Mouse (Mus musculus) heart, embryonic 11.5 days (tissue): ENCODE data around the gene Ecpas. TPM values are rescaled to one million over a fixed set of nuclear protein-coding genes. Genes with fewer than 3 reads are reported as not detected.

Source experiments
- ATAC-seq: fragments of 200-750 bp; cut with Nextera tagmentation; replicated peaks from 2 replicates; pipeline ENCODE4 v1.8.0; 2017; ENCODE audit warnings: moderate library complexity; ENCODE audit not compliant: insufficient number of reproducible peaks, low FRiP score, low TSS enrichment
- H3K27ac ChIP-seq: fragments of 300-500 bp; sonication (generic); 2 replicates; pipeline ENCODE4 v1.5.1; 2014; ENCODE audit warnings: mild to moderate bottlenecking, low read depth, low read length
- H3K27me3 ChIP-seq: fragments of 300-500 bp; sonication (generic); 2 replicates; pipeline ENCODE4 v1.6.1; 2014; ENCODE audit warnings: mild to moderate bottlenecking, low read length, mixed read lengths; ENCODE audit not compliant: control insufficient read depth, insufficient read depth
- H3K36me3 ChIP-seq: fragments of 300-500 bp; sonication (generic); 2 replicates; pipeline ENCODE4 v1.6.1; 2014; ENCODE audit warnings: mild to moderate bottlenecking, low read length, moderate library complexity, mixed read lengths; ENCODE audit not compliant: control insufficient read depth, insufficient read depth
- H3K4me1 ChIP-seq: fragments of 300-500 bp; sonication (generic); 2 replicates; pipeline ENCODE4 v1.6.1; 2014; ENCODE audit warnings: low read length; ENCODE audit not compliant: control insufficient read depth, insufficient read depth
- H3K4me2 ChIP-seq: fragments of 300-500 bp; sonication (generic); 2 replicates; pipeline ENCODE4 v1.6.1; 2014; ENCODE audit warnings: mild to moderate bottlenecking, moderate library complexity
- H3K4me3 ChIP-seq: fragments of 300-500 bp; sonication (generic); 2 replicates; pipeline ENCODE4 v1.5.1; 2014; ENCODE audit warnings: low read depth, low read length
- H3K9ac ChIP-seq: fragments of 300-500 bp; sonication (generic); 2 replicates; pipeline ENCODE4 v1.6.1; 2014; ENCODE audit warnings: mild to moderate bottlenecking, low read depth, low read length, moderate library complexity
- H3K9me3 ChIP-seq: fragments of 300-500 bp; sonication (generic); replicated peaks from 2 replicates; pipeline ENCODE4 v1.6.1; 2016; ENCODE audit warnings: low read length; ENCODE audit not compliant: control insufficient read depth
- WGBS: fragments of 180-500 bp; shearing (Covaris S2); extraction: QIAGEN DNeasy Blood & Tissue Kit; methylation state at CpG from one replicate; pipeline ENCODE4 v1.1.7; 2014; ENCODE audit not compliant: insufficient replicate concordance; 5-methylcytosine and 5-hydroxymethylcytosine counted together
- polyA plus RNA-seq: library from polyadenylated mRNA; unstranded; fragments of >200 nt; fragmentation: Nextera tagmentation; extraction: Ambion mirVana; gene quantifications from 2 replicates; pipeline ENCODE4 v1.2.1, GENCODE M21; 2014

Ecpas gene
- polyA plus RNA-seq, 1 experiment from 2014 or later, result 28.4 TPM

DNA sequence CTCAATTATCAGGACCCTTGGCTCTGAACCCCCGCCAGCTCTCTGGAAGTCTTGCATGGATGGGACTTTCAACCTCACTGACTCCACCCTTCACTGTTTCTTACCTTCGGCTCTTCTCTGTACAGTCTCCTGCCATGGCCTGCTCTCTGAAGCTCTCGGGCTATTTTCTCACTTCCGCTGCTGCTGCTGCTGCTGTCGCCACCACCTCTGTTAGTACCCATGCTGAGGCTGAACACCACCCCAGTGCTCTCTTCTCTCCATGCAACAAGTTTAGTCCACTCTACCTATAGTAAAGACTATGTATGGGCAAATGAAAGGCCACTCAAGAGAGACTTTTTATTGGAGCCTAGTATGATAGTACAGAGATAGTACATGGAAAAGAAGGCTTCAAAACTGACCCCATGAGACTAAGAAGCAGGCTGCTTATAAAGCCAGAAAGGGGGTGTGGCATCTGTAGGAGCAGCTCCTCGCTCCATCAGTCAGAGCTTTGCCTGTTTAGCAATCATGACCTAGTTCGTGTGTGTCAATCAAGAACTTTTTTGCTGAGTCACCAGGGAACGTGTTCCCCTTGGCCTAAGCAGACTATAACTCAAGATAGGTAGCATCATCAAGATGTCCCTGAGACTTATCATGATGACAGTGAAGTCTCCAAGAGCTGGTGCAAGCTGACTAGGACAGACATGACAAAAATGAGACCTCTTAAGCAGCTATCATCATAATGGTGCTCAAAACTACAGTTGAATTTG is 2.7 kb upstream of the Ecpas start:
- ATAC-seq, result no peak
- no peak overlapping the region for H3K27ac ChIP-seq
- no peak overlapping the region for H3K4me3 ChIP-seq
- no peaks in the 10 kb centered on the region for H3K27me3 ChIP-seq
- peaks cover 6% of the 10 kb centered on the region for H3K4me1 ChIP-seq
- H3K9me3 ChIP-seq, result no peaks in the 10 kb centered on the region
- no peaks in the 10 kb centered on the region for H3K36me3 ChIP-seq
- no peak overlapping the region for H3K4me2 ChIP-seq
- WGBS, result 63% methylated on average over 8 of the region's 8 CpGs
- H3K9ac ChIP-seq, result no peak overlapping the region

DNA sequence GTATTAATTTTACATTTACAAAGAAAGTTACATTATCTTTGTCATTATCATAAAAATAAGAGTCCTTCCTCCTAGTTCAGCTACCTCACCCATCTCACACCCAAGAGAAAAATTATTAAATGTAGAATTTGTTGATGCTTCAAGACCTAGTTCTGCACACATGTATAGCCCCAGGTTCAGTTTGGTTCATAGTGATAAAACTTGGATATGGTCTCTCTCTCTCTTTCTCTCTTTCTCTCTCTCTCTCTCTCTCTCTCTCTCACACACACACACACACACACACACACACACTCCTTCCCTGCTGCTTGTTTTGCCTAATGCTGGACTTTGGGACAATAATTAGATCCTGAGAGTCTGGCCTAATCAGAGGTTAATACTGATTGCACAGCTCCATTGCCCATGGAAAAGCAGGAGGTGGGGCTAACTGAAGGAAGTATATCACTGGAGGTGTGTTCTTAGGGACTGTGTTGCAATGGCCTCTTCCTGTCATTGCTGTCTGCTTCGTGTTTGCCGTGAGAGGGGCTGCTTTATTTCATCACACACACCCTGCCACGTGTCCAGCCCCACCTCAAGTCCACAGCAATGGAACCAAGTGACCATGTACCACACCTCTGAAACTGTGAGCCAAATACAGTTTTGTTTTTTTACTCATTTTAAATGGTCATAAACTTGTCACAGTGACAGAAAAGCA is 932 bp upstream of the Ecpas start:
- 34% methylated on average over 3 of the region's 3 CpGs for WGBS
- Histone ChIP-seq H3K27ac (no peak overlapping the region), H3K9ac (no peak overlapping the region), H3K4me2 (peak overlapping the region; percentile 82), H3K4me3 (no peak overlapping the region), H3K4me1 (peaks cover 9% of the 10 kb centered on the region), H3K9me3 (no peaks in the 10 kb centered on the region), H3K36me3 (no peaks in the 10 kb centered on the region), H3K27me3 (no peaks in the 10 kb centered on the region)
- no peak for ATAC-seq

DNA sequence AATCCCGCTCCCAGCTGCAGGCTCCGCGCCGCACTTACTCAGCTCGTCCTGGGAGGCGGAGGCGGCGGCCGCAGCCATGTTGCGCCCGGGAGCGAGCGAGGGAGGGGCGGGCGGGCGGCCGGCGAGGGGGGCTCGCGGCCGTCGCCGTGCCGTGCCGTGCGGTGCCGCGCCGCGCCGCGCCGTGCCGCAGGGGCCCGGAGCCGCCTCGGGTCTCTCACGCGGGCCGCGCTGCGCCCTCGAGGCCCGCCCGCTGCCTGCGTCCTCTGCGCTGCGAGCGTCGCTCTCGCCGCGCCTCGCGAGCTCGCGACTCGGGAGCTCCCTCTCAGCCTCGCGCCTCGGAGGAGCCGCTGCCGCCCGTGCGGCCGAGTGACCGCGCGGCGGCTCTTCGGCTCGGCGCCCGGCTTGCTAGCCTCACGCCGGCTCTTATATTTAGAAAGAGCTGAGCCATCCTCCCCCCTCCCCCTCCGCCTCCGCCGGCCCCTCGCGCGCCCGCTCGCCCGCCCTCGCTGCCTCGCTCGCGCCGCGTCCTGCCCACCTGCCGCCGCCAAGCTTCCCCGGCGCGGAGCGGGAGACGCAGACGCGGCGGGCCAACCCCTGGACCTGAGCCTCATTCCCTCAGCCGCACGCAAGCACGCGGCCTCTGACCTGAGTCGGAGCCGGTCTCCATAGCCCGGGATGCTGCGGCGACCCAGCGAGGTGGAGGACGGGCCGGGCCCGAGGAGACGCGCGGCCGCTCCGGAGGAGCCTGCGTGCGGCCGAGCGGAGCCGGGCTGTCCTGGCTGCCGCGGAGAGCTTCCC is 519 bp downstream of the Ecpas start:
- ATAC-seq, result peak; percentile 73
- Histone ChIP-seq H3K4me1 (peaks cover 9% of the 10 kb centered on the region), H3K36me3 (no peaks in the 10 kb centered on the region), H3K4me3 (peak overlapping the region; percentile 94), H3K27ac (peak overlapping the region; percentile 98), H3K4me2 (peak overlapping the region; percentile 82), H3K9ac (peak overlapping the region; percentile 98), H3K27me3 (no peaks in the 10 kb centered on the region), H3K9me3 (no peaks in the 10 kb centered on the region)
- under 1% methylated on average over 107 of the region's 126 CpGs for WGBS

DNA sequence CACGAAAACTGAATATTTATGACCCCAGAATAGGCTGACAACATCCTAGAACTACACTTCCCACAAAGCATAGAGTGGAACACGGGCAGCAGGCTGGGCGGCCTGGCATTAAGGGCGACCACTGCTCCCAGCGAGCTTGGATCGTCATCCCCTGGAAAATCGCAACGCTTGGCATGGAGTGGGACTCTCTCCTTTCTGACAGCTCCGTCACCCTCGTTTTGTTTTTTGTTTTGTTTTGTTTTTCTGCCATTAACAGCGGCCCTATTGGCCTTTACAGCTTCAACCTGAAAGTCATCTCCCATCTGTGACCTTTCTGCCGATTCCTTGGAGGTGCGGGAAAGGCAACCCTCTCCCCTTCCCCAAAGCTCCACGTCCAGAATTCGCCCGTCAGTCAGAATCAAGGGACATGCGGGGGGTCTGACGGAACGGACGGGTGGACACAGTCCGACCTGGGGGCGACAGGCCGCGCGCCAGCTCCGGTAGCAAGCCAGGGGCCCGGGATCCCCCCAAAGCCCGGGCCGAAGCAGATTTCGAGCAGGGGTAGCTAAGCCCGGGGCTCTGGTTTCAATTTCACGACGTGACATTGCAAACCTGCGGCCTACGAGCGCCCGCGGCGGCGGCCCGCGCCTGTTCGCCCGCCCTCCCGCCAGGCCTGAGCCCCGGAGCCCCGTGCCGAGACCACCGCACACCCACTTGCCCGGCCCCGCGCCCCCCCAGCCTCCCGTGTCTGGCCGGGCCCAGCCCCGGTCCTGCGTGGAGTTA is 1.3 kb downstream of the Ecpas start:
- H3K27ac ChIP-seq, result peak overlapping the region; percentile 98
- peak overlapping the region; percentile 82 for H3K4me2 ChIP-seq
- H3K36me3 ChIP-seq, result no peaks in the 10 kb centered on the region
- H3K9ac ChIP-seq, result peak overlapping the region; percentile 98
- under 1% methylated on average over 53 of the region's 56 CpGs for WGBS
- H3K4me1 ChIP-seq, result peaks cover 9% of the 10 kb centered on the region
- no peaks in the 10 kb centered on the region for H3K27me3 ChIP-seq
- peak overlapping the region; percentile 94 for H3K4me3 ChIP-seq
- no peaks in the 10 kb centered on the region for H3K9me3 ChIP-seq
- peak; percentile 64 for ATAC-seq

DNA sequence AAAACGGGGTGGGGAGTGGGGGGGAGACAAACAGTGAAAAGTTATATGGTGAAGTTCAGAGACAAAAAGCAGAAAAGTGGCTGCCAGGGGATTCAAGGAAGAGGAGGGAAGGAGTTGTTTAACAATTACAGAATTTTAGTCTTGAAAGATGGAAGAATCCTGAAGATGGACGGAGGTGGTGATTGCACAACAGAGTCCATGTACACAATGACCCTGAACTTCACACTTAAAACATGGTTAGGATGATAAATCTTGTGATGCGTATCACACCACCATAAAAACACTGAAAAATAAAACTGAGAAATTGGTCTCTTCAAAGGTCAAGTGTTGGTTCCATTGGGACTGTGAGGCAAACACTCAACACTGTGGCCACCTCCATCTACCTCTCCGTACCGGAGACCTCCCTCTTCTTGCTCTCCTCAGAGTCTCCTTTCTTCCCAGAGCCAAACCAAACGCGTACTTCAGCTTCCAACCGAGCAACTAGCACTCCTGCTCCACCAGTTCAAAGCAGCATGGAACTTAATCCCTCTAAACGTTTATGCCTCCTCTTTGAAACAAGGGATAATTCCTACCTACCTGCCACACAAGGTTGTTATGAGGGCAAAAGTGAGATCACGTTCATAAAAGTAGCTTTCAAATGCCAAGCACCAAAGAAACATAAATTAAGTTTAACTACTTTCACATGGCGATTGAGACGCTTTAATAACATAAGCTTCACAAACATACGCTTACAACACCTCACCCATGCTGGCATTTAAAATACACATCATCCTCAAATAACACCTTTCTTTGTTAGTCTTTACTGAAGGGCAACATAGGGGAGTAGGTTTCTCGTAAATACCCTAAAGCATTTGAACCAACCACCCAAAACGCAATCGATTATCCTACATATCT is 2.1 kb downstream of the Ecpas start:
- Histone ChIP-seq H3K4me3 (peak overlapping the region; percentile 94), H3K9me3 (no peaks in the 10 kb centered on the region), H3K27ac (no peak overlapping the region), H3K27me3 (no peaks in the 10 kb centered on the region), H3K9ac (peak overlapping the region; percentile 98), H3K36me3 (no peaks in the 10 kb centered on the region), H3K4me1 (peaks cover 9% of the 10 kb centered on the region), H3K4me2 (peak overlapping the region; percentile 82)
- no peak for ATAC-seq
- WGBS, result 35% methylated on average over 16 of the region's 16 CpGs

DNA sequence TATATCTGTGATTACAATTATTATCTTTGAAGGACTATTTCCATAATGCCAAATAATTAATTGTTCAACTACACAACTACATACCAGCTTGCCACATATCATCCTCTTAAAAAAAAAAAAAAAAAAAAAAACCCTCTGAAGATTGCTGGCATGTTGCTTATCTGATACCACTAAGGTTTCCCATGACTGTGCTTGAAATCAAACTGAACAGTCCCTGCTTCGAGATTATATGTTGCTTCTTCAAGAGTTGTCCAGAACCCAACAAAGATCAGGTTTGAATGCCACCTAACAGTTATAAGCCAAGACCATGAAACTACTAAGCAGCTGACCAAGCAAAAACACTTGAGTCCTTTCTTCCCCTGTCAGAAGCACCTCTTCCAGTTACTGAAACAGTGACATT is 5.1 kb downstream of the Ecpas start:
- no peak overlapping the region for H3K27ac ChIP-seq
- no peaks in the 10 kb centered on the region for H3K27me3 ChIP-seq
- no peaks in the 10 kb centered on the region for H3K9me3 ChIP-seq
- H3K4me3 ChIP-seq, result no peak overlapping the region
- 76% methylated on average over 1 of the region's 1 CpGs for WGBS
- no peak overlapping the region for H3K9ac ChIP-seq
- no peak for ATAC-seq
- H3K4me1 ChIP-seq, result peaks cover 13% of the 10 kb centered on the region
- H3K36me3 ChIP-seq, result no peaks in the 10 kb centered on the region
- H3K4me2 ChIP-seq, result no peak overlapping the region

DNA sequence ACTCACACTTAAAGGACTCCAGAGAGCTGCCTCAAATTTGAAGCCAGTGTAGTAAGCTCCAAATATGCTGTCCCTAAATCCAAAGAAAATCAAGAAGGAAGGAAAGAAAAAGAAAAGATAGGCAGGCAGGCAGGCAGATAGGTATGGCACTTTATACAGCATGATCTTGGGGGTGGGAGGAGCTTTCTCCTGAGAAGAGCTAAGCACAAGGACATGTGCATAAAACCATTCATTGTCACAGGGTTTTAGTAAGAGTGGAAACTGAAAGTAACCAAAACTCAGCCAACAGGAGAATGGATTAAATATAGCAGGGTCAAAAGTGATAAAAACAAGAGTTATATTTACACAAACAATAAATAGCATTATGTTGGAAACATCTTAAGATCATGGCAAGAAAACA is 14.2 kb downstream of the Ecpas start:
- H3K4me1 ChIP-seq, result 0 out of 2 replicates have a peak, but pooled peaks cover 2% of the 10 kb centered on the region
- H3K9me3 ChIP-seq, result no peaks in the 10 kb centered on the region
- no peak overlapping the region for H3K27ac ChIP-seq
- no peaks in the 10 kb centered on the region for H3K27me3 ChIP-seq
- no peak overlapping the region for H3K4me2 ChIP-seq
- no peak for ATAC-seq
- no peak overlapping the region for H3K9ac ChIP-seq
- H3K4me3 ChIP-seq, result no peak overlapping the region
- no peaks in the 10 kb centered on the region for H3K36me3 ChIP-seq
